Comparison of ENCODE assay signal across 11 mouse cellular contexts in genomic region chr5:96635866-96636265, GRCm38 (mm10).
A peak's percentile ranks its signal among the peaks of the same experiment; 100 is the strongest.
DNase-seq lines count a peak whose midpoint lies in the region; ATAC-seq lines count a peak whose summit lies in the region.
"Had no signal": no experiment of that assay in that cellular context is flagged by ENCODE, and none has a peak within 500 bp of the region (broad histone marks: within the 10 kb centered on the region; RNA-seq: fewer than 3 reads in every experiment).

No protein-coding gene starts in this region.

- no peak overlapping the region for H3K4me2 ChIP-seq in hindbrain, embryonic 15.5 days
- H3K4me2 ChIP-seq in hindbrain, embryonic 11.5 days (replicated peaks; ENCODE audit: low read depth, low read length): no peak overlapping the region
- H3K4me2 ChIP-seq: limb, embryonic 13.5 days; lung, embryonic 14.5 days had no signal

- no peaks in the 10 kb centered on the region for H3K9me3 ChIP-seq in hindbrain, embryonic 15.5 days
- no peaks in the 10 kb centered on the region for H3K9me3 ChIP-seq in hindbrain, embryonic 11.5 days (ENCODE audit: control insufficient read depth, low read length)
- H3K9me3 ChIP-seq: limb, embryonic 13.5 days had no signal

- peaks cover 8% of the 10 kb centered on the region; the same call in 1 of the 2 replicates for H3K4me1 ChIP-seq in hindbrain, embryonic 15.5 days (replicated peaks)
- no peaks in the 10 kb centered on the region for H3K4me1 ChIP-seq in hindbrain, embryonic 11.5 days (replicated peaks; ENCODE audit: control insufficient read depth, insufficient read depth, low read length)
- H3K4me1 ChIP-seq: limb, embryonic 13.5 days had no signal

- intact Hi-C loops in gastrocnemius, postnatal 36 days (cut with DNase I): no loop called here

- DNase-seq in hindbrain, embryonic 11.5 days (ENCODE audit: low spot score): no peak
- DNase-seq in cerebellum, adult 11-12 months: peak; percentile 66
- peak; percentile 92 to 95 for DNase-seq in cerebellum, postnatal 10 days
- peak; percentile 55 to 57 for DNase-seq in gastrocnemius, postnatal 36 days
- no peak for DNase-seq in neural tube, embryonic 10.5 days (ENCODE audit: extremely low spot score, low spot score)
- no peak for DNase-seq in urinary bladder, postnatal 25 days (ENCODE audit: low spot score)
- DNase-seq: kidney, adult 9 months; lung, embryonic 14.5 days; thymus, adult 18-20 months had no signal

- no peaks in the 10 kb centered on the region for H3K27me3 ChIP-seq in hindbrain, embryonic 15.5 days
- H3K27me3 ChIP-seq in hindbrain, embryonic 11.5 days (ENCODE audit: control insufficient read depth, insufficient read depth, low read length): no peaks in the 10 kb centered on the region
- H3K27me3 ChIP-seq: limb, embryonic 13.5 days had no signal

- H3K4me3 ChIP-seq in hindbrain, embryonic 15.5 days: no peak overlapping the region
- no peak overlapping the region for H3K4me3 ChIP-seq in hindbrain, embryonic 11.5 days (ENCODE audit: low read depth, low read length)
- H3K4me3 ChIP-seq: limb, embryonic 13.5 days had no signal

- H3K9ac ChIP-seq in hindbrain, embryonic 15.5 days: no peak overlapping the region
- no peak overlapping the region for H3K9ac ChIP-seq in hindbrain, embryonic 11.5 days (ENCODE audit: low read depth, low read length)
- H3K9ac ChIP-seq: limb, embryonic 13.5 days; lung, embryonic 14.5 days had no signal

- ATAC-seq in hindbrain, embryonic 15.5 days (ENCODE audit: low FRiP score, low read depth): peak; percentile 27; the same call in 1 of the 2 replicates
- no peak for ATAC-seq in hindbrain, embryonic 11.5 days (ENCODE audit: low FRiP score)

- H3K27ac ChIP-seq in hindbrain, embryonic 15.5 days (replicated peaks): no peak overlapping the region
- no peak overlapping the region for H3K27ac ChIP-seq in hindbrain, embryonic 11.5 days (ENCODE audit: low read depth, low read length)
- H3K27ac ChIP-seq: limb, embryonic 13.5 days had no signal

- no peaks in the 10 kb centered on the region for H3K36me3 ChIP-seq in hindbrain, embryonic 15.5 days
- H3K36me3 ChIP-seq in hindbrain, embryonic 11.5 days (ENCODE audit: control insufficient read depth, insufficient read depth, low read length): no peaks in the 10 kb centered on the region
- H3K36me3 ChIP-seq: limb, embryonic 13.5 days had no signal

- WGBS in hindbrain, embryonic 15.5 days: 74% methylated on average over 5 of the region's 5 CpGs
- WGBS in hindbrain, embryonic 11.5 days: 84% methylated on average over 5 of the region's 5 CpGs

Comparison
In these comparisons a context has a peak if more than half of its experiments do, and no peak if none do; other contexts are left out.
1. DNase-seq: peak in cerebellum, adult 11-12 months (single experiment), cerebellum, postnatal 10 days (2 of 2) and gastrocnemius, postnatal 36 days (2 of 2); none in hindbrain, embryonic 11.5 days (single experiment), neural tube, embryonic 10.5 days (single experiment) and urinary bladder, postnatal 25 days (single experiment).